Mouse (Mus musculus) liver, embryonic 14.5 days (tissue): ENCODE data around the gene Crbn.

ENCODE experiments used
- CTCF ChIP-seq: IDR thresholded peaks from 2 replicates; pipeline ENCODE4 v1.5.1; 2016; ENCODE audit warnings: antibody characterized with exemption, low read depth, control low read depth
- EP300 ChIP-seq: IDR thresholded peaks from 2 replicates; pipeline ENCODE4 v1.6.1; 2016; ENCODE audit warnings: antibody characterized with exemption, low read depth

- TF ChIP-seq EP300 (no peak), CTCF (no peak)
These were observed 41.6 kb downstream of the Crbn start for GRCm38 (mm10) chr6:106758299-106758698.
